Mouse (Mus musculus): Measurements from ENCODE around the gene Myh1. TPM values are rescaled to one million over a fixed set of nuclear protein-coding genes. Genes with fewer than 3 reads are reported as not detected.

Gene Myh1
- total RNA-seq (2021): under 1 TPM; 0.07 to 0.12 TPM

DNA sequence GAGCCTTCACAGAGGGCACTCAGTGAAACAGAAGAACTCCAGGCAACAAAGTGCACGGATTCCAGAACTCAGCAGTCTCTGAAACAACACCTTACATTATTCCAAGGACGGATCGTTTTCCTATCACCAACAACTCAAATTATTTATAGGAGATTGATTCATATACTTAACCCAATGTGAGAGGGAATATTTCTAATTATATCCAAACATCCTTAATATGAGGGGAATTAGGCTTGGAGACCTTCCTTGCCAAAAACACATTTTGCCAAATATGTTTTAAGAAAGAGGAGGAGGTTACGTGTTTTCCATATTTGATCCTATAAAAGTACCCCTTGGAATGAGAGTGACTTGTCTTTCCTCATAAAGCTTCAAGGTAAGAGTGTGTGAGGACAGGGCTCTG lies at the start of gene Myh1:
Myh1 (plus strand) TSS at position 301 of the 400 bp plus-strand sequence.
- DNase-seq (ENCODE audit: extremely low spot score in 1 of 2, low spot score in 1 of 2): no peak

GRCm38 (mm10) chr11:67150237-67150636 lies 49.6 kb upstream of the Myh1 start:
- no peak for DNase-seq (ENCODE audit: extremely low spot score in 1 of 2, low spot score in 1 of 2)

GRCm38 (mm10) chr11:67151159-67151558 lies 48.7 kb upstream of the Myh1 start:
- DNase-seq (ENCODE audit: extremely low spot score in 1 of 2, low spot score in 1 of 2): no peak

DNA sequence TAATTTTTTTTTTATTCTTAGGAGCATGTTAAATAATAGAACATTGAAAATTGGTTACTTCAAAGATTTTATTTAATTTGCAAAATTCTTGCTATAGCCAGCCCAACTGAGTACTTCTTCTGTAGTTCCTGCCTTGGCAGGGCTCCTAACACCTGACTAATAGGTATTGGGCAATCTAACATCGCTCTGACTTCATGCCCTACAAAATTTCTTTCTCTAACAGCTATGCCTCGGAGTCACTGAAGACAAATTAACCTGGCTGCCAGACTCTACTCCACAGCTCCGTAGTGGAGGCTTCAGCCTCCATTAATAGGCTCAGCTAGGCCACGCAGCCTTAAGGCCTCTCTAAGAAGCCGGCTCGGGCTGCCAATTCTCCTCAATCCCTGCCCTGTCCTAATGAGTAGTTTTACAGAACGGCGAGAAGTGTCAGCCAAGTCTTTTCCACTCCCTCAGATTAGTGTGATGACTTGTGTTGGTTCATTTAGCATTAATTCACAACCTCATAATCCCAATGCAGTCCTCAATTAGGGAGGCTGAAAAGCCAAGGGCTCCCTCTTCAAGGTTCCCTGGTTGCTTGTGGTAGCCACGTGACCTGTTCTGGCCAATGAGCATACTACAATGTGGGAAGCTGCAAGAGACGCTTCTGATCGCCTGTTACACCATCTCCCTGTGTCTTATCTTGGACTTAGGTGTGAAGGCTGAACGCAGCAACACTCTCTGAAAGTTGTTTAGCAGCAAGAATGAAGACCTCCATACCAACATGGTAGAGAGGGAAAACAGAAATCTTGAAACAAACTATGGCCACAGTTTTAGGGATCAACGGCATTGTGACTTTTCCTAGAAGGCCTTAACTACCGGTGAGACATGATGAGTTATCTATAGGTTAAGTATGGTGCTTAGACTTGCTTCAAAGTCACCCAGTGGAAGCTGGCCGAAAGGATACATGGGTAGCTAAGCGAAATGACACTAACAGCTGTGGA lies 47.9 kb upstream of the Myh1 start:
- DNase-seq (ENCODE audit: extremely low spot score in 1 of 2, low spot score in 1 of 2): no peak

- DNase-seq (ENCODE audit: extremely low spot score in 1 of 2, low spot score in 1 of 2): peak; percentile 13 to 38
Measured at GRCm38 (mm10) chr11:67153123-67153522, 46.7 kb upstream of the Myh1 start.

GRCm38 (mm10) chr11:67153843-67154242 lies 46.0 kb upstream of the Myh1 start:
- DNase-seq (ENCODE audit: extremely low spot score in 1 of 2, low spot score in 1 of 2): no peak

- no peak for DNase-seq (ENCODE audit: extremely low spot score in 1 of 2, low spot score in 1 of 2)
Measured at GRCm38 (mm10) chr11:67155650-67156049, 44.2 kb upstream of the Myh1 start.

DNA sequence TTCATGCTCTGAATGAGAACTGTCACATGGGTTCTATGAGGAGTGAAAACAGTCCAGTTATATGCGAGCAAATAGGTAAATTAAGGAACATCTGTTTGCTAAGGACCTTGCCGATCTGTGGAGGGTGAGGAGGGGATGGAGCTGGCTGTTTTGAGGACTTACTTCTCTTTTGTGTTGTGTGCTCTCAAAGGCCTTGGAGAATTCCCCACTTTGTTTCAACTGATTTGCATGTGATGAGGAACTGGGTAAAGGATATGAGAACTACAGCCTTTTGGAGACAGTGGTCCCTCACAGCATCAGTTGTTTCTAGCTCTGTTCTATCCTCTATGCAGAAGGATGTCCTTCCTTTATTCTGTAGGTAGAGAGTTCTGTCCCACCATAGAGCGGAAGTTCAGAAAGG lies 39.7 kb upstream of the Myh1 start:
- DNase-seq (ENCODE audit: extremely low spot score in 1 of 2, low spot score in 1 of 2): no peak

- no peak for DNase-seq (ENCODE audit: extremely low spot score in 1 of 2, low spot score in 1 of 2)
Measured at GRCm38 (mm10) chr11:67163701-67164100, 36.2 kb upstream of the Myh1 start.

- no peak for DNase-seq (ENCODE audit: extremely low spot score in 1 of 2, low spot score in 1 of 2)
Measured at GRCm38 (mm10) chr11:67164851-67165250, 35.0 kb upstream of the Myh1 start.

DNA sequence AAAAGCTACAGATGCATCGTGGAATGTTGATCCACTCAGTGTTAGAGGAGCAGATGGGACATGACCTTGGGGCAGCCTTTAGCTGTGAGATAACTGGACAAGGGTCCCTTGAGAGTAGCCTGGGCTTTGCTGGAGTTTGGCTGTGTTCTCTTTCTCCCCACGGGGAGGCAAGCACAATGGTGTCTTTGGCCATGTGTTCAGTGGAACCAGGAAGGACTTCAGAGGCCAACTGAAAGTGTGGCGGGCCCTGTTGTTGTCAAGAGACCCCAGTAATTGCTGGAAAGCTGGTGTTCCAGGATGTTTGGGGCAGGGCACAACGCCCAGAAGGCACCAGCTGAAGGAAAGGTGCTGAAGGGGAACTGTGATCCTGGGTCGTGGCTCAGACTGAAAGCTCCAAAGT lies 30.6 kb upstream of the Myh1 start:
- DNase-seq (ENCODE audit: extremely low spot score in 1 of 2, low spot score in 1 of 2): no peak

GRCm38 (mm10) chr11:67170727-67171126 lies 29.1 kb upstream of the Myh1 start, which contains the start of gene Myh2:
Gene Myh2 (plus strand): TSS chr11:67171027.
- no peak for DNase-seq (ENCODE audit: extremely low spot score in 1 of 2, low spot score in 1 of 2)

DNA sequence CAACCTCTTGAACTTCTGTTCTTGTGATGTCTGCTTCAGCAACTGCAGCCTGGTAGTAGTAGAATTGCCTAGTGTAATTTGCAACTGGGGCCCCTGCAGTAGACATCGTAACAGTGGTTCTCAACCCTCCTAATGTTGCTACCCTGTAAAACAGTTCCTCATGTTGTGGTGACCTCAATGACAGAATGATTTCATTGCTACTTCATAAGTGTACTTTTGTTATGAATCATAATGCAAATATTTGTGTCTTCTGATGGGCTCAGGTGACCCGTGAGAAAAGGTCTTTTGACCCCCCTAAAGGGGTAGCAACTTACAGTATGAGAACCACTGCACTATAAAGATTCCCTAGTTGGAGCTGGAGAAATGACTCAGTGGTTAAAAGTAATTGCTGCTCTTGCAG lies 27.4 kb upstream of the Myh1 start:
- no peak for DNase-seq (ENCODE audit: extremely low spot score in 1 of 2, low spot score in 1 of 2)

GRCm38 (mm10) chr11:67176376-67176775 lies 23.5 kb upstream of the Myh1 start:
- no peak for DNase-seq (ENCODE audit: extremely low spot score in 1 of 2, low spot score in 1 of 2)

GRCm38 (mm10) chr11:67190316-67190715 lies 9.5 kb upstream of the Myh1 start:
- DNase-seq (ENCODE audit: extremely low spot score in 1 of 2, low spot score in 1 of 2): no peak

DNA sequence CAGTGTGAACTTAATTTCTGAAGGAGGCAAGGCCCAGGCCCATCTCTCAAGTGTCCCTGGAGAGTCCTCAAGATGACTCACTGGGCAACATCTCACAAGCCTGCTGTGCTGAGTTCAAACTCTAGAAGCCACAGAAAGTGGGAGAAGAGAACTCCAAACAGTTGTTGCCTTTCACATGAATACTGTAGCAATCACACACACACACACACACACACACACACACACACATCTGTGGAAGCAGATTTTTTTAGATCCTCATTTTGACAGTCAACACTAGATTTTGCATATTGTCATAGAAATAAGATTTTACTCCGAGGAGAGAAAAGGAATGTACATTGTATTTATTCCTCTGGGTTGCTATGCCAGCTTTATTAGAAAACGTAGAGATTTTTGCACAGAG lies 9.0 kb upstream of the Myh1 start:
- DNase-seq (ENCODE audit: extremely low spot score in 1 of 2, low spot score in 1 of 2): no peak

GRCm38 (mm10) chr11:67191496-67191895 lies 8.4 kb upstream of the Myh1 start:
- no peak for DNase-seq (ENCODE audit: extremely low spot score in 1 of 2, low spot score in 1 of 2)

DNA sequence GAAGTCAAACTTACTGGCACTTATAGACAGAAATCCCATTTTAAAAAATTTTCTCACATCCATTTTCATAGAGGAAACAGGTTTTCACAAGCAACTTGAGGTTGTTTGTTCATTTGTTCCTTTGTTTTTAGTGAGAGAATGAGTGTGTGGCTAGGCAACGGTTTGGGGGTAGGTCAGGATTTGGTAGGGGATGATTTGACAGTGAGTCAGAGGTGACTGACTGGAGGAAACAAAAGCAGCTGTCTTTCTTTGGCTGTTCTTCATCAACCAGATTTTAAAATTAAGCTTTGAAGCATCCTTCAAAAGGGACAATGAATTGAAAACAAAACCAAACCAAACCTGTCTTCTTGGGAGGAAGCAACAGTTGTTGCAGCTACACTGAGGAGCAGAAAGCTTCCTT lies 531 bp upstream of the Myh1 start:
- no peak for DNase-seq (ENCODE audit: extremely low spot score in 1 of 2, low spot score in 1 of 2)

GRCm38 (mm10) chr11:67204766-67205165 lies 4.9 kb downstream of the Myh1 start:
- no peak for DNase-seq (ENCODE audit: extremely low spot score in 1 of 2, low spot score in 1 of 2)

GRCm38 (mm10) chr11:67221803-67222202 lies 22.0 kb downstream of the Myh1 start:
- no peak for DNase-seq (ENCODE audit: extremely low spot score in 1 of 2, low spot score in 1 of 2)

- DNase-seq (ENCODE audit: extremely low spot score in 1 of 2, low spot score in 1 of 2): no peak
Measured at GRCm38 (mm10) chr11:67224466-67224865, 24.6 kb downstream of the Myh1 start.

DNA sequence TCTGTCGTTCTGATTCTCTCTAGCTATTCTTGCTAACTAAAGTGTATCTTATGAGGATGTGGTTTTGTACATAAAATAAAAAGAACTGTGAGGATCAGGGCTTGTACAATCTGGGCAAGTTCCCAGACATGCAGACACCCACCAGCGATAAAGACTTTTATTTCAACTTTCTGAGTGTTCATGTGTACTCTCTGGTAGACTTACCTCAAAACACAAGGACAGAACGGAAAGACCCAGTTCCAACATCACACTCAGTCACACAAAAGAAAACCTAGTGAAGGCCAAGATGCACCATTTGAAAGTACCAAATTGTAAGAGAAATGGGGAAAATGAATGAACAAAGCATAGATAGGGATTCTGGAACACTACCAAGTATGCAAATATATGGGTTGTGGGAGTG lies 28.9 kb downstream of the Myh1 start:
- DNase-seq (ENCODE audit: extremely low spot score in 1 of 2, low spot score in 1 of 2): no peak
